Mouse (Mus musculus) liver, embryonic 14.5 days (tissue): Measurements from ENCODE around the gene Cdc34.

Source experiments
- CTCF ChIP-seq: IDR thresholded peaks from 2 replicates; pipeline ENCODE4 v1.5.1; 2016; ENCODE audit warnings: antibody characterized with exemption, low read depth, control low read depth
- EP300 ChIP-seq: IDR thresholded peaks from 2 replicates; pipeline ENCODE4 v1.6.1; 2016; ENCODE audit warnings: antibody characterized with exemption, low read depth

GRCm38 (mm10) chr10:79666493-79666892, 15.5 kb upstream of the Cdc34 start:
- TF ChIP-seq CTCF (peak; percentile 16; the same call in 1 of the 2 replicates), EP300 (no peak)
